Mouse (Mus musculus): Measurements from ENCODE around the gene Rab2b. TPM values are rescaled to one million over a fixed set of nuclear protein-coding genes. Genes with fewer than 3 reads are reported as not detected.
A peak's percentile ranks its signal among the peaks of the same experiment; 100 is the strongest.
"Not testable (repeated sequence)": the region's sequence is repeated elsewhere in the genome, so short reads cannot be mapped to it uniquely, and the experiment has no call there.

Gene Rab2b
- total RNA-seq (2021) = 10 to 100 TPM in 1 of 2 experiments, 1 to 10 TPM in 1; 7.6 to 10.6 TPM

DNA sequence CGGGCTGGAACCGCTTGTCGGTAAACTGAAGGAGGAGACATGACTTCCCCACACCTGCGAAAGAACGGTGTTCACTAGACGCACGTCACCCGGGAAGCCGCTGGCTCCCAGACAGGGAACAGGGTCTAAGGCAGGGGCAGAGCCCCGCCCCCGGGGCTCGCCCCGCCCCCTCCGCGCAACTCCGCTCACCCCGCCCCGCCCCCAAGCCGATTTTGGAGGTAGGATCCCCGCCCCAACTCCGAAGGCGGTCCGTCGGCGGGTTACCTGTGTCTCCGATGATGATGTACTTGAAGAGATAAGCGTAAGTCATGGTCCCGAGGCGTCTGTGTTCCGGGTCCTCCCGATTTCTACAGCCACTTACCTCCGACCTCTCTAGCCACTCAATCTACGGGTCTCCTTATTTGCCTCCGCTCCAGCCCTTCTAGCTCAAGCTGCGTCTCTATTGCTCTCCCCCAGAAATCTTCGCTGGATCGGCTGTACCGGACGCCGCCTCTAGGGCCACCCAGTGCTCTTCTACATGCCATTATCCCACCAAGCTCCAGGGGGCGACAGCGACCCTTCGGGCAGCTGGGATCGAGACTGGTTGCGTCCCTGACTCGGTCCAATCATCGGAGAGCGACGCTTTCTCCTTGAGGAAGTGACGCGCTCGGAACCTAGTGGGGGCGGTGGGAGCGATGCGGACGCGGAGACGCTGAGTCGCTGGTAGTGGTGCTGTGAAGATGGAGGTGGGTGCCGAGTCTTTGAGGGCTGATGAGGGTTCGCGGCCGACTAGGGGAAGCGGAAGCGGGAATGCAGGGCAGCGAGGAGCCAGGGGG, at the start of gene Rab2b, which contains the start of gene Tox4:
Gene Rab2b (minus strand): TSS at position 614 of the 815 bp plus-strand sequence.
Gene Tox4 (plus strand): TSS at position 215 of the 815 bp plus-strand sequence.
- peak; percentile 99 to 100 for DNase-seq
- intact Hi-C loops (cut with DNase I) = loop anchor here (1.0 to 2.0 kb wide), 3 partner anchors 22 to 40 kb away; partner anchors contain the start of genes Chd8 and Mettl3

DNA sequence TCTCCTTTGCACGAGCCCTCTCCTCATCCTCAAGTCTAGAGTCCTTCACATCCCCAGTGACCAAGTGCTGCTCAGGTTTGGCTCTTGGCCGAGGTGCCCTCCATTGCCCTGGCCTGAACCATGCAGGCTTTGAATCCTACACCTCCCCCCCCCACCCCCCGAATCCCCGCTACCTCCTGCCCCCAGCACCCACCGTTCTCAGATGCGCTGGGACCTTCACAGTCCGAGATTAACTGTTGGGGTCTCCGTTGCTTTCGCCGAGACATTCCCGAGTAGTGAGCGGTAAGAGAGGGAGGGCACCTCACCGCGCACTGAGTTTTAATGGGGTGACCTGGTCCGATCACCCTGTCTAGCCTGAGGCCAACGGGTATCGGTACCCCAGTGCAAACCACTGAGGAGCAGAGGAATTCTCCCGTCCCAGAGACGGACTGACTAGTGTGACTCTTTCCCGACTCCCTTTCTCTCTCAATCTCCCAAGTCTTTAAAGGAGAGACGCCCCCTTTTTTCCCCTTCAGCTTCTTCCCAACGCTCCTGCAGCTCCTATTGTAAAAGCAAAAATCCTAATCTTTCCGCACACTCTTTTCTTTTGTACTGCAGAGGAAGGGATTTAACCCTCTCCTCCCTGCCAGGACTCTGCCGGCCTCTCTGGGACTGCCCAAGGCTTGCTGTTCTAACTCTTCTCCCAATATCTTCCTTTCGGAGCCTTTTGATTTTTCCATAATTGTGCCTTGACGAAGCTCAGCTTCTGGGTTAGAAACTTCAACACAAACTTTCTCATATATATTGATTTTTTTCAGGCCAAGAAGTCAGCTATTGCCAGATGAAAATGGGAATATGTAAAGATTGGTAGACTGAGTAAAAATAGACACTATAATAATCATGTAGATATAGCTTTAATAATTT, 48.8 kb upstream of the Rab2b start, which contains the start of gene Sall2:
Gene Sall2 (minus strand): TSS at position 853 of the 903 bp plus-strand sequence.
- intact Hi-C loops (cut with DNase I) = no loop called here
- DNase-seq = no peak

DNA sequence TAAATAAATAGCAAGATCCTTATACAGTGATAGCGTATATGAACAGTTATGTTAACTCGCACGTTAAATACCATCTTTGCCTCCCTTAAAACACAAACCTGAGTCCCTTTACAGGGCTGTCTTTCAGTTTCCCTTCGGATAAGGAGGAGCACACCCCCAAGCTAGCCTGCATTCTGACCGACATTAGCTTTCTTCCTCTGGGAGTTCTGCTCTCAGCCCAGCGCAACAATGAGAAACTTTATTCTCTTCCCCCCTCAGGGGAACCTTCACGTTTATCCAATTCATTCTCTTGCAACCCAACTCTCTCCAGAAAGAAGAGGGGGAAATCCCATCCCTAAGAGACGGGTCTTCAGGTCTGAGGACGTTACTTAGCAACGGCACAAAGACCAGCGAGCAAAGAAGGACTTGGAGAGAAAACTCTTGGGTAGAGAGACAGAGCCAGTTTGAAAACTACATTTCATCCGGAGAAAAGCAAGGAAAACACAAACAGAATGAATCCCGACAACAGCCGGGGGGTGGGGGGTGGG, 48.1 kb upstream of the Rab2b start:
- intact Hi-C loops (cut with DNase I) = no loop called here
- no peak for DNase-seq

DNA sequence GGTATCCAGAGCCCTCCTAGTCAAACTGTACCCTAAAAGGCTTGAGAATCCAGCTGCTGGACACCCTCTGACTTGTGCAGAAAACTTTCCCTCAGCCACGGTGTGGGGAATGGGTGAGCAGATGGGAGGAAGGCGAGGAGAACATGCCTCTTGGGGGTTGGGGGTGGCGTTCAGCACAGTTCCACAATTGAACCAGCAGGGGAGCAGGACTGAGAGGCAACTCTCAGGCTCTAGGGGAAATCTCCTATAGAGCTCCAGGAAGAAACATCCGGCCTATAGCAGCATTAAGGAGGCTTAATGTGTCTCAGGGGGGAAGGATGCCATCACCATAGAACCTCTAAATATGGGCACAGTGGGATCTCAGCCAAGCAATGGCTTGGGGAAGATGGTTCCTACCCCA, 46.5 kb upstream of the Rab2b start:
- DNase-seq = no peak

DNA sequence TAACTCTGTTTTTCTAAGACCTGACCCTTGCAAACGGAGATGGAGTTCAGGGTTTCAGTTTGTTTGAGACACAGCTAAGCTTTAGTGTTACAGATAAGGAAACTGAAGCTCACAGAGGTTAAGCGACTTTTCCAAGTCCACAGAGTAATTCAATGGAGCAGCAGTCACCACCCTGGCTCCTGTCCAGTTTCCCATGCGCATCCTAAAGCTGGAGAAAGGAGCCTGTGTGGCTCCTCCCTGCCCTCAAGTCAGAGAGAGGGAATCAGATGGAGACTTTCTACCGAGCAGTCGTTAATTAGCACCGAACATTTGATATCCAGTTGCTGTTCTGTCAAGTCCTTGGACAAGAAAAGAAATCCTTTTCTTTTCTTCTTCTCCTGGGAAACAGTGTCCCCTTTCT, 40.0 kb upstream of the Rab2b start:
- no peak for DNase-seq
- intact Hi-C loops (cut with DNase I) = loop anchor here (1.0 kb wide), 1 partner anchor 40 kb away; the partner anchor contains the start of genes Rab2b and Tox4

More for the DNA sequence above, 46.5 kb upstream of the Rab2b start:
- intact Hi-C loops (cut with DNase I) = no loop called here

DNA sequence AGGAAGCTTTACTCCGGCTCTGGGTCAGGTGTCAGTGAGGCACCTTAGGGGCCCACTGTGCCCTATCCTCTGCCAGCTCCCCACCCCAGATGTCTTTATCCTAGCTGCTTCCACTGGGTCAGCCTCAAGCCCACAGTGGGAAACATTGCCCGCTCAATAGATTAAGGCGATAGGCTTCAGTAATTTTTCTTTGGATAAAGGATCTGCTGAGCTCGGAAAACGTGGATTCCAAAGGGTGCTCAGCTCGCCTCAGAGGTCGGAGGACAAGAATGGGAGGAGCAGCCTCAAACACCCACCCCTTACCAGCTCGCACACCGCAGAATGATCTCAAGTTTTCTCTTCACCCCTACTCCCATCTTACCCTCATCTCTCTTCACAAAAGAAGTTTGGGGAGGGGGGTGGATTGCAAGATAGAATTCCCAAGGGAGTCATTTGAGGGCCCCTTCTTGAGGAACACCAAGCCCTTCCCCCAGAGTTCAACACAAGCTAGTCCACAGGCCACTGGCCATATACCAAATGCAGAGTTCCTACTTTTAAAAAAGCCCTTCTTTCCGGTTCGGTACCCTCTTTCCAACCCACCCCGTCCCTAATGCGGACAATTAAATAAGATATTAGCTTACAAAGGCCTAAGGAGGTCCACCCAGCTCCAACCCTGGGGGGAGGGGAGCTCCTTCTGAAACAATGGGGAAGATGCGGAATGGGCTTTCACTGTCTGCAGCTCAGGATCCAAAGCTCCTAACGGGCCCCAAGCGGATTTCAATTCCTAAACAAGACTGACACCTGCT, 37.3 kb upstream of the Rab2b start:
- intact Hi-C loops (cut with DNase I) = no loop called here
- peak in 1 of 2 experiments; percentile 45 for DNase-seq

DNA sequence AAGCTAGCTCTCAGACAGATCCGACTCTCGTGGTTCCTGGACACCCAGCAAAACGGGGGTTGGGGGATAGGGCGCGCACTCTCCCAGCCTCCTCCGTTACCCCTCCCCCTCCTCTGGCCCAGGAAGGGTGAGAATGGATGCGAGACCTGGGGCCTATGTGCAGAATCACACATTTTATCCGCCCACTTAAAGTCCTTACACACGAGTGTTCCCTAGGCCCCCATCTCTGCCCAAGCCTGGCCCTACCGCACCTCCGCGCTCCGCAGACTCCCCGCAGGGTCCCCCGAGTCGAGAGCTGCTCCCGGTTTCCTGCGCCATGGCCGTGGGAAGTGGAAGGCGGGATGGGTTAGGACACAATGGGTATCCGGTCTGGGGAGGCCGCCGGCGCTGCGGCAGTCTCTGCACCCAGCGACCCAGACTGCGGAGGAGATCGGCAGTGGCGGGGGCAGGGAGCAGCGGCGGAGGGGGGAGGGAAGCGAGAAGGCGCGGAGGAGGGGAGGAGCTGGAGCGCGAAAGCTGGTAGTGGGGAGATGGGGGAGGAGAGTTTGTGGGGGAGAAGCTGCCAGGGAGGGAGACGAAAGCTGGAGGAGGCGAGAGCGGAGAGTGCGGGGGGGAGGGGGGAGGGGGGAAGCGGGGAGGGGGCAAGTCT, 36.6 kb upstream of the Rab2b start:
- intact Hi-C loops (cut with DNase I) = no loop called here
- DNase-seq = peak; percentile 65 to 69

DNA sequence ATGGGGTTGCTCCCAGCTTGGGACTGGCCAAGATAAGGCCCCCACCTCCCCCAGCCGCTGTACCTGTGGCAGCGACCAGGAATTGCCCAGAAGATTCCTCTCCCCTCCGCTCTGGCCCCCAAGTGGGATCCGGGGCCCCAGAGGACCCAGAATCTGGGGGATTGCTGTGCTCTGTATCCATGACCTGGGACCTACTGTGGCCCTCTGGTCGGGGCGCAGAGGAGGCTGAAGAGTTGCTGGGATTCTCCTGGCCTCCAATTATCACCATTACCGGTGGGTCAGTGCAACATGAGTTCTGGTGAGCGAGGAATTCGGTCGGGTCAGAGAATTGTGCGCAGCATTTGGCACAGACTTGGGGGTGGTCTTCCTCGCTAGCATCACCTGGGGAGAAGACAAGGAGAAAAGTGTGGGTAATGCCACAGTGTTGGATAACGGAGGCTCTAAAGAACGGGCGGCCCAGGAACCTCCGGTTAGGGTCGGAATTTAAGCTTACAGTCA, 36.0 kb upstream of the Rab2b start:
- intact Hi-C loops (cut with DNase I) = no loop called here
- no peak for DNase-seq

DNA sequence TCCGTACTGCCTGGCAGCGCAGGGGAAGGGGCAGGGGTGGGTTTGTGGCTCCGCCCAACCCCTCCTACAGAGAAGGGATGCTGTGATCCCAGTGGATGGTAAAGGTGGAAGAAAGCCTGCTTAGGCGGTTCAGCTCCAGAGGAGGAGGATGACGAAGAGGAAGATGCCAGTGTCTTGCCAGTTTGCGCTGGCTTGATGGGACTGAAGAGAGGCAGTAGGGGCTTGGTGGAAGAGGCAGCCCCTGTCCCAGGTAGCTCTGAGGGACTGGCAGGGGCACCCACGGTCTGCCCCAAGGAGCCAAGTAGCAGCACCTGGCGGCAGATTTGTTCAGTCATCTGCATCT, 35.4 kb upstream of the Rab2b start:
- intact Hi-C loops (cut with DNase I) = no loop called here
- DNase-seq = no peak

DNA sequence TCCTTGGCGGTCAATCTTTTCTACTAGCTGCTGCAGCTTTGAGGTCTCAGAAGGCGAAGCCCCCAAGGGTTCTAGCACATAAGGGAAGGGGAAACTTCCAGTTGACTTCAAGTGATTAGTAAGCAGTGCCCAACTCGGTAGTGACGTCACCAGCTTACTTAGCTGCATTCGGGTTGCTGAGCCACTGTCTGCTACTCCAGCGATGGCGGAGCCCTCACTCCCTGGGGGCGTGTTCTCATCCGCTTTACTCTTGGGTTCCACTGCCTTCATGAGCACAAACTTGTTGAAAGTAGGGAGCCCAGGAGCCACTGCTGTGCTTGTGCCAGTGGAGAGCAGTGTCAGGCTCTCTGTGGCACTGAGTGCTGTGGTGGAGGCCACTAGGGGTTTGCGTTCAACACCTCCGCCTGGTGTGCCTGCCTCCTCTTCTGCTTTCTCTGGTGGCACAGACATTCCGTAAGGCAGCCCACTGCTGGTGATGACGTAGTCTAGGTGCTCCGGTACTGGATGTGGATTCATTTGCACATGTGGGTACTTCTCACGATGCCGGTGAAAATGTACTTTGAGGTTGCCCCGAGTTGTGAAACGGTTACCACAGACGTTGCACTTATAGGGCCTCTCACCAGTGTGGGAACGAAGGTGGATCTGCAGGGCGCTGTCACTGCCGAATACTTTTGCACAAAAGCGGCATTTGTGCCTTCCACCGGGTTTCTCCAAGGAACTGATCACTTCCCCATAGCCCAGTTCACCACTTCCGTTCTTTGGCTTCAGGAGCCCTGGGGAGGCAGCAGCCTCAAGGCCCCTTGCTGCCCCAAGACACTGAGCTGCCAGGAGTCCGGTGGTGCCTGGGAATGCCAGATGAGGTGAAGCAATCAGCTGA, 34.8 kb upstream of the Rab2b start:
- no peak for DNase-seq
- intact Hi-C loops (cut with DNase I) = no loop called here

DNA sequence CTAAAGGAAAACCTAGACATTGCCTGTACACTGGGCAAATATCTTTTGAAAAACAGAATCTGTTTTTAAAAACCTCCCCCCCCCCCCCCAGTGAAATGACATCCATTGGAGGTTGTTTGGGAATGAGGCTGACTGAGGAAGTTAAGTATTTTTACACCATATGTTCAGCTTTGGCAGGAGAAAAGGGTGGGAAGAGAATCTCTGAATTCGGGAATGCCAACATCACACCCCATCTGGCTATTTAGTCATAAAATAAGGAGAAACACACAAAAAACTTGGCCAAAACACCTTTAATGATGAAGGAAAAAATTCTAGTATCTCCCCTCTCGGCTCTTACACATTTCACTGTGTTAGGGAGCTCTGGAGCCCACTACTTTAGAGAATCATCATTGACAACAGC, 31.6 kb upstream of the Rab2b start:
- no peak for DNase-seq
- intact Hi-C loops (cut with DNase I) = no loop called here

DNA sequence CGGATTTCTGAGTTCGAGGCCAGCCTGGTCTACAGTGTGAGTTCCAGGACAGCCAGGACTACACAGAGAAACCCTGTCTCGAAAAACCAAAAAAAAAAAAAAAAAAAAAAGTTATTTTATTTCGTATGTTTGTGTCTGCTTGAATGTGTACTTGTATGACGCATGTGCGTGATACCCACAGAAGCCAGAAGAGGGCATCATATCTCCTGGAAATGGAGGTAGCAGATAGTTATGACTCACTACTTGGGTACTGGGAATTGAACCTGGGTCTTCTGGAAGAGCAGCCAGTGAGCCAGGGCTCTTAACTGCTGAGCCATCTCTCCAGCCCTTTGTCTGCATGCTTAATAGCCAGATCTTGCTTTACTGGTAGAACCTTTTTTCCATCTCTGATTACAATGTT, 31.0 kb upstream of the Rab2b start:
- intact Hi-C loops (cut with DNase I); DNase-seq: not testable (repeated sequence)

DNA sequence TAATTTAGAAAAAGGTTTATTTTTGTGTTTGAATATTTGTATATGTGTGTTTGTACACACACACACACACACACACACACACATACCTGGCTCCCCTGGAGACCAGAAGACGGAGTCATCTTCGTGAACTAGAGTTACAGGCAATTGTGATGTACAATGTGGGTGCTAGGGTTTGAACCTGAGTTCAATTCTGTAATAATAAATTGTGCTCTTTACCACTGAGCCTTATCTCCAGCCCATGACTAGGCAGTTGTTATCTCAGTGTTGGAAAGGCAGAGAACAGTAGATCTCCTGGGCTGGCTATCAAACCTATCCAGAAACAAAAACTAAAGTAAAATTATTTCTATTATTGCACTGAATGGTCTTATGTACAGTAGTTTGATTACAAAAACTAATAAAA, 26.8 kb upstream of the Rab2b start:
- intact Hi-C loops (cut with DNase I) = loop anchor here (10.0 kb wide), 1 partner anchor 421 kb away; the partner anchor contains the start of gene Mettl17
- DNase-seq = no peak

DNA sequence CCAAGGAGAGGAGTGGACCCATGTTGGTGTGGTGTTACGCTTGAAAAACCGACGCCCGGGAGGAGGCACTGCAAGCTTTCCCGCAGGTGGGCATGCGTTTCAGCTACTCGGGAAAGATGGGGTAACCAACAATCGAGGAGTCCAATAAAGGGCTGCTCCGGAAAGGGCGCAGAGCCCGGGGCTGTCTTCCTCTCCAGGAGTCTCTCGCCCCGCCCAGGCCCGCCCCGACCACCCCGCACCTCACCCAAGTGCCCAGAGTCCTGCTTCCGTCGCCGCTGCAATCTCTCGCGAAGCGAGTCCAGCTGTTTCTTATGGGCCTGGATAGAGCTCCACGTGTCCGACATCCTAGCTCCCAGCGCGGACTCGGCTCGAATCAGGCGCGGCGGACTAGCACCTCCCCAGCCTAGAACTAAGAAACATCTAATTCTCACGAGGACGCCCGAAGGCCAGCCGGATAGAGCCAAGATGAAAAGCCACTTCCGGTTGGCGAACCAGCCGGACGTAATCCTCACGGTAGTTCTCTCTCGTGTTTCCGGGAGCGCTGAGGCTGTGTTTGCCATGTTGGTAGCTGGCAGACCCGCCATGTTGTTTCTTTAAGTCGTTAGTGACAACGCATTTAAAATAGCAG, 25.4 kb upstream of the Rab2b start, which contains the start of gene Mettl3:
Gene Mettl3 (minus strand): TSS at position 485 of the 628 bp plus-strand sequence.
- peak; percentile 94 for DNase-seq
- intact Hi-C loops (cut with DNase I) = loop anchor here (2.0 to 10.0 kb wide), 2 partner anchors 26 to 420 kb away; partner anchors contain the start of genes Mettl17, Rab2b and Tox4

DNA sequence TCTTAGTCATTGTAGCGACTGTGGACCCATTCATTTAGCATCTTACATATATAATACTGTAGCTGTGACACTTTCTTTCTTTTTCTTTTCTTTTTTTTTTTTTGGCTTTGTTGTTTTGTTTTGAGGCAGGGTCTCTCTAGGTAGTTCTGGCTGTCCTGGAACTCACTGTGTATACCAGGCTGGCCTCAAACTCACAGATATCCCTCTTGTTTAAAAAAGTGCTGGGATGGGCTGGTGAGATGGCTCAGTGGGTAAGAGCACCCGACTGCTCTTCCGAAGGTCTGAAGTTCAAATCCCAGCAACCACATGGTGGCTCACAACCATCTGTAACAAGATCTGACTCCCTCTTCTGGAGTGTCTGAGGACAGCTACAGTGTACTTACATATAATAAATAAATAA, 24.2 kb upstream of the Rab2b start:
- DNase-seq = not testable (repeated sequence)
- intact Hi-C loops (cut with DNase I) = loop anchor here (10.0 kb wide), 1 partner anchor 419 kb away; the partner anchor contains the start of gene Mettl17

DNA sequence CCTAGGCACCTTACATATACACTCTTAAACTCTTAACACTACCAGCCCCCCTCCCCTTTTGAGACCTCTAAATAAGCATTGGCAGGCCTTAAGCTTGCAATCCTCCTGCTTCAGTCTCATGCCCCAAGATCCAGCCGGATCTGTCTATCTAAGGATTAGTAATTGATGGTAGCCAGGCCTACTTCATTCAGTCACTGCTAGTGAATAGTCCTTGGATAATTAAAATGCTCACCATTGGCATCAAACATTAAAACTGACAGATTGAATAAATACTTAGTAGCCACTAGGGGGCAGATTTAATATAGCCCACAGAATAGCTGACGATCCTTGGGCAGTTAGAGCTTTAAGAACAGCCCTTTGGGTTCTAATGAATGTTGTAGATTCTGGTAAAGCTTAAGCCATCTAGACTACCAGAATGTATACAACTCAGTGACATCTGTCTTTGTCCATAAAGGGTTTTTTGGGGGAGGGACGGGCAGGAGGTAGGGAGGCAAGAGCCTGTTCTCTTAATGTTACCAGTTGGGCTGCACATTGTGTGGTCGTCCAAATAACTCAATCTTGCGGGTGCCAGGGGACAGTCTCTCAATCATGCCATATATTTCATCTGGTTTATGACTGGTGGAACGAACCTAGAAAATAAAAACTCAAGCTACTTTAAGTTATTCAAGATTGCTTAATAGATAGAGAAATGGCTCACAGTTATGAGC, 16.4 kb upstream of the Rab2b start:
- intact Hi-C loops (cut with DNase I) = loop anchor here (1.0 kb wide), 1 partner anchor 43 kb away; no protein-coding TSS in a partner anchor
- DNase-seq = no peak

DNA sequence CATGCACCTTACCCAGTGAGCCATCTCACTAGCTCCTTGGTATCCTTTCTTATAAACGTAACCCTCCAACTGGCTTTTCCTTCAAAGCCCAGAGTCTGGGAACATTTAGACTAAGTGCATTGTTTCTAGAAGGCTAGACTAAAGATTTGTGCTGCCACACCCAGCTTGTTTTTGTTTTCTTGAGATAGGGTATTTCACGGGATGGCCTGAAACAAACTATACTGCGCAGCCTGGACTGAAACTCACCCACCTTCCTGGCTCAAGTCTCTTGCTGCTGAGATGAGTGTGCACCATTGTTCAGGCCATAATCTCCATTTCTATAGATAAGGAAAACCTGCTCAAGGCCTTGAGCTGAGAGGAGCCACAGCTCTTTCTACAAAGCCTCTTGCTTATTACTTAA, 4.8 kb upstream of the Rab2b start:
- intact Hi-C loops (cut with DNase I) = no loop called here
- no peak for DNase-seq

Data from heart, postnatal 10 days (tissue).